In genomic region chr8:117469431-117470341, GRCm38 (mm10) we compare ENCODE assay signal across 8 mouse cellular contexts. TPM values are rescaled to one million over a fixed set of nuclear protein-coding genes. Genes with fewer than 3 reads are reported as not detected.
DNase-seq lines count a peak whose midpoint lies in the region; ATAC-seq and TF ChIP-seq lines count a peak whose summit lies in the region.

No protein-coding gene starts in this region.

- H3K9ac ChIP-seq in neural tube, embryonic 14.5 days (replicated peaks; ENCODE audit: low read depth, low read length): peak overlapping the region; percentile 28; the same call in 1 of the 2 replicates

- H3K4me3 ChIP-seq in left cerebral cortex, adult 2 months: no peak overlapping the region
- H3K4me3 ChIP-seq in neural tube, embryonic 14.5 days (ENCODE audit: low read depth, low read length): peak overlapping the region; percentile 10; the same call in 1 of the 2 replicates

- H3K27ac ChIP-seq in left cerebral cortex, adult 2 months: peak overlapping the region; percentile 94
- H3K27ac ChIP-seq in neural tube, embryonic 14.5 days (ENCODE audit: low read depth, low read length): peak overlapping the region; percentile 91

- 0 out of 2 replicates have a peak, but pooled peaks have one; percentile 15 for ATAC-seq in granulocyte monocyte progenitor cell, adult 5-6 weeks (replicated peaks; ENCODE audit: poor library complexity, severe bottlenecking)
- peak; percentile 52 for ATAC-seq in neural tube, embryonic 14.5 days (ENCODE audit: low read depth)

- intact Hi-C loops in left cerebral cortex, adult 2 months (cut with DNase I): loop anchor here (2.0 to 10.0 kb wide), 5 partner anchors 102 to 475 kb away; partner anchors contain the start of gene Gcsh
- intact Hi-C loops in left cerebral cortex, postnatal 14 days (cut with DNase I): loop anchor here (5.0 to 10.0 kb wide), 2 partner anchors 82 to 525 kb away; partner anchors contain the start of gene Atmin
- intact Hi-C loops in left cerebral cortex, postnatal 25 days (cut with DNase I): loop anchor here (10.0 kb wide), 2 partner anchors 485 to 525 kb away; partner anchors contain the start of gene Atmin

- no peak for TF ChIP-seq CTCF in left cerebral cortex, adult 2 months (IDR thresholded peaks at IDR 0.05)

- no peaks in the 10 kb centered on the region for H3K27me3 ChIP-seq in neural tube, embryonic 14.5 days (ENCODE audit: control insufficient read depth, insufficient read depth, low read length)

- no peak for DNase-seq in left cerebral cortex, adult 2 months (ENCODE audit: extremely low spot score in 1 of 2, low spot score in 2 of 2)
- DNase-seq in left cerebral cortex, postnatal 14 days (ENCODE audit: low spot score in 2 of 2): no peak
- peak; percentile 64 for DNase-seq in kidney, postnatal 36 days
- no peak for DNase-seq in urinary bladder, postnatal 10 days (ENCODE audit: low spot score)
- no peak for DNase-seq in testis, postnatal 14 days (ENCODE audit: low spot score)
- no peak for DNase-seq in left cerebral cortex, postnatal 25 days (ENCODE audit: low spot score in 2 of 2)

- WGBS in neural tube, embryonic 14.5 days: 26% methylated on average over 16 of the region's 16 CpGs

- no peaks in the 10 kb centered on the region for H3K9me3 ChIP-seq in neural tube, embryonic 14.5 days (ENCODE audit: control insufficient read depth, low read length)

- H3K36me3 ChIP-seq in neural tube, embryonic 14.5 days (ENCODE audit: control insufficient read depth, insufficient read depth, low read length): no peaks in the 10 kb centered on the region

- H3K4me1 ChIP-seq in neural tube, embryonic 14.5 days (ENCODE audit: control insufficient read depth, insufficient read depth, low read length): peaks cover 11% of the 10 kb centered on the region

- H3K4me2 ChIP-seq in neural tube, embryonic 14.5 days (ENCODE audit: low read depth, low read length): peak overlapping the region; percentile 42

RNA-seq across cellular contexts. Expression of gene Plcg2, which starts 28.4 kb away (rescaled TPM):
- 1 to 10 TPM; 2.4 to 2.9 TPM for total RNA-seq in left cerebral cortex, adult 2 months (2021)
- total RNA-seq in left cerebral cortex, postnatal 14 days (2021): 1 to 10 TPM; 2.9 TPM
- total RNA-seq in granulocyte monocyte progenitor cell, adult 5-6 weeks (2014; fragmentation: Nextera tagmentation): 60.4 and 61.3 TPM in 2 replicates
- 69.4 and 72.2 TPM in 2 replicates for total RNA-seq in granulocyte monocyte progenitor cell, adult 5-6 weeks (2017)
- polyA plus RNA-seq in neural tube, embryonic 14.5 days (2014; fragmentation: Nextera tagmentation; extraction: Ambion mirVana): 0.50 and 0.93 TPM in 2 replicates
- 1 to 10 TPM; 2.2 to 2.9 TPM for total RNA-seq in left cerebral cortex, postnatal 25 days (2021)

Comparison
In these comparisons a context has a peak if more than half of its experiments do, and no peak if none do; other contexts are left out.
1. DNase-seq: peak in kidney, postnatal 36 days (2 of 2); none in left cerebral cortex, adult 2 months (0 of 2), left cerebral cortex, postnatal 14 days (0 of 2), urinary bladder, postnatal 10 days (single experiment), testis, postnatal 14 days (single experiment) and left cerebral cortex, postnatal 25 days (0 of 2).
2. RNA of gene Plcg2, which starts 28.4 kb away (total RNA-seq): 60.4 to 72.2 TPM in granulocyte monocyte progenitor cell, adult 5-6 weeks; 2.9 TPM in left cerebral cortex, postnatal 14 days, 2.2 to 2.9 TPM in left cerebral cortex, postnatal 25 days and 2.4 to 2.9 TPM in left cerebral cortex, adult 2 months; every median in the first group is over 10 times any median in the second.